Mouse (Mus musculus): ENCODE results near the gene 2310034C09Rik. TPM values are rescaled to one million over a fixed set of nuclear protein-coding genes. Genes with fewer than 3 reads are reported as not detected.
"Not testable (repeated sequence)": the region's sequence is repeated elsewhere in the genome, so short reads cannot be mapped to it uniquely, and the experiment has no call there.

The 2310034C09Rik gene
- polyA plus RNA-seq (2012; fragmentation: generic; extraction: Trizol): not detected
- long read RNA-seq, experiment 1: 0 reads
- long read RNA-seq, experiment 2: 0 reads

DNA sequence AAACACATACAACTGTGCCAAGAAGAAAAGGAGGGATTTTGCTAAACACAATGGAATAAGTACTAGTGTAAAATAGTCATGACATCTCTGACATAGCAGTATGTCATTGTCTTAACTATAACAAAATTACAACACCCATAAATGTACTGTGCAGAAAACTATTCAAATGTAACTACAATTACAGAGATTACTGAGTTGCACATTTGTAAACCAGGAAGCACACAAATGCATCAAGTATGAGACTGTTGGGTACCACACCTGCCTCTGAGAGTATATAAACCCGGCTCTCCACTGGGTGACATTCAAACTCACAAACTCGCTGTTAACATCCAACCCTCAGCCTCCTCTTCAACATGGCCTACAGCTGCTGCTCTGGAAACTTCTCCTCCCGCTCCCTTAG is at the start of gene 2310034C09Rik:
2310034C09Rik (plus strand) TSS at position 301 of the 400 bp plus-strand sequence.
- not testable (repeated sequence) for H3K4me3 ChIP-seq (ENCODE audit: insufficient read depth, poor library complexity, severe bottlenecking); H3K79me2 ChIP-seq (ENCODE audit: control insufficient read depth, insufficient read depth); H3K27me3 ChIP-seq (ENCODE audit: control insufficient read depth, insufficient read depth, insufficient read length); H3K79me3 ChIP-seq (ENCODE audit: low read depth); H3ac ChIP-seq (ENCODE audit: control insufficient read depth, insufficient read length, low read depth); H3K36me3 ChIP-seq (ENCODE audit: control insufficient read depth, insufficient read depth)

- Histone ChIP-seq H3K36me3 (ENCODE audit: control insufficient read depth, insufficient read depth) (no peaks in the 10 kb centered on the region), H3K79me2 (ENCODE audit: control insufficient read depth, insufficient read depth) (no peaks in the 10 kb centered on the region), H3K4me3 (ENCODE audit: insufficient read depth, poor library complexity, severe bottlenecking) (no peak overlapping the region), H3ac (ENCODE audit: control insufficient read depth, insufficient read length, low read depth) (no peak overlapping the region), H3K79me3 (ENCODE audit: low read depth) (no peaks in the 10 kb centered on the region), H3K27me3 (ENCODE audit: control insufficient read depth, insufficient read depth, insufficient read length) (no peaks in the 10 kb centered on the region)
- TF ChIP-seq CTCF (IDR thresholded peaks at IDR 0.05; ENCODE audit: control insufficient read depth, insufficient read depth, insufficient read length): no peak
Measured at GRCm38 (mm10) chr16:88710757-88711156, 47.9 kb upstream of the 2310034C09Rik start.

DNA sequence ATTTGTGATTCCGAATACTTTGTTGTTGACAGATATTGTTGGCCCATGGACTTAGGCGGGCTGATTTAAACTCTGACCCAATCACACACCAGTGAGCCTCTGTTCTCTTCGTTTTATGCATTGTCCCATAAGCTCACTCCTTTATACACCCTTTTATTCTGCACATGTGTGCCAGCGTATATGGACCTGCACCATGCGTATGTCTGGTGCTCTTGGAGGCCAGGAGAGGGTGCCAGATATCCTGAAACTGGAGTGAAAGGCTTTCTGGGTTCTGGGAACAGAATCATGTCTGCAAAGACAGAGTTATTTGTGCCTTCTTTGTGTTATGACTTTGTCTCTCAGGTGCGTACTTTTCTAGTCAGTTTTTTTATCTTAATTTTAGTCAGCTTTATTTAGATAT is 47.4 kb upstream of the 2310034C09Rik start:
- Histone ChIP-seq H3ac (ENCODE audit: control insufficient read depth, insufficient read length, low read depth) (no peak overlapping the region), H3K4me3 (ENCODE audit: insufficient read depth, poor library complexity, severe bottlenecking) (no peak overlapping the region), H3K79me3 (ENCODE audit: low read depth) (no peaks in the 10 kb centered on the region), H3K79me2 (ENCODE audit: control insufficient read depth, insufficient read depth) (no peaks in the 10 kb centered on the region), H3K27me3 (ENCODE audit: control insufficient read depth, insufficient read depth, insufficient read length) (no peaks in the 10 kb centered on the region), H3K36me3 (ENCODE audit: control insufficient read depth, insufficient read depth) (no peaks in the 10 kb centered on the region)
- TF ChIP-seq USF1 (IDR thresholded peaks at IDR 0.05; ENCODE audit: low read depth) (no peak), MYOG (IDR thresholded peaks at IDR 0.05; ENCODE audit: control insufficient read depth, extremely low read depth, insufficient read length) (no peak), CTCF (IDR thresholded peaks at IDR 0.05; ENCODE audit: control insufficient read depth, insufficient read depth, insufficient read length) (no peak), CEBPB (IDR thresholded peaks at IDR 0.05; ENCODE audit: low read depth) (no peak), MAX (IDR thresholded peaks at IDR 0.05) (no peak)

DNA sequence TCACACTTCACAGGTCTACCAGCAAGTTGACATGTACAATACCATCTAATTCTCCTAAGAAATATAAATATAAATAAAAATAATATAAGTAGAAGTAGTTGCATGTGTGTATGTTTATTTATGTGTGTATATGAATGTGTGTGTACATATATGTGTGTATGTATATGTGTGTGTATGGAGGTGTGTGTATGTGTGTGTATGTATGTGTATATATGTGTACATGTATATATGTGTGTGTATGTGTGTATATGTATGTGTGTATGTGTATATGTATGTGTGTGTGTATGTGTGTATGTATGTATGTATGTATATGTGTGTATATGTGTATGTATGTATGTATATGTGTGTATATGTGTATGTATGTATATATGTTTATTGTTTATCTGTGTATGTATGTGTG is 42.1 kb upstream of the 2310034C09Rik start:
- TF ChIP-seq FOSL1 (IDR thresholded peaks at IDR 0.05; ENCODE audit: insufficient read depth, low read length, poor library complexity, severe bottlenecking): no peak
- no peak for TF ChIP-seq MYOD1 (IDR thresholded peaks at IDR 0.05; ENCODE audit: control insufficient read depth, insufficient read length, low read depth)
- no peak for TF ChIP-seq MYOG (IDR thresholded peaks at IDR 0.05; ENCODE audit: control insufficient read depth, extremely low read depth, insufficient read length)
- no peak for TF ChIP-seq MAX (IDR thresholded peaks at IDR 0.05)
- TF ChIP-seq CEBPB (IDR thresholded peaks at IDR 0.05; ENCODE audit: low read depth): no peak
- no peak for TF ChIP-seq USF1 (IDR thresholded peaks at IDR 0.05; ENCODE audit: low read depth)
- no peak for TF ChIP-seq CTCF (IDR thresholded peaks at IDR 0.05; ENCODE audit: control insufficient read depth, insufficient read depth, insufficient read length)
- H3K79me3 ChIP-seq (ENCODE audit: low read depth): no peaks in the 10 kb centered on the region
- H3K27me3 ChIP-seq (ENCODE audit: control insufficient read depth, insufficient read depth, insufficient read length): no peaks in the 10 kb centered on the region
- no peak overlapping the region for H3K4me3 ChIP-seq (ENCODE audit: insufficient read depth, poor library complexity, severe bottlenecking)
- no peaks in the 10 kb centered on the region for H3K79me2 ChIP-seq (ENCODE audit: control insufficient read depth, insufficient read depth)
- H3K36me3 ChIP-seq (ENCODE audit: control insufficient read depth, insufficient read depth): no peaks in the 10 kb centered on the region
- H3ac ChIP-seq (ENCODE audit: control insufficient read depth, insufficient read length, low read depth): no peak overlapping the region

DNA sequence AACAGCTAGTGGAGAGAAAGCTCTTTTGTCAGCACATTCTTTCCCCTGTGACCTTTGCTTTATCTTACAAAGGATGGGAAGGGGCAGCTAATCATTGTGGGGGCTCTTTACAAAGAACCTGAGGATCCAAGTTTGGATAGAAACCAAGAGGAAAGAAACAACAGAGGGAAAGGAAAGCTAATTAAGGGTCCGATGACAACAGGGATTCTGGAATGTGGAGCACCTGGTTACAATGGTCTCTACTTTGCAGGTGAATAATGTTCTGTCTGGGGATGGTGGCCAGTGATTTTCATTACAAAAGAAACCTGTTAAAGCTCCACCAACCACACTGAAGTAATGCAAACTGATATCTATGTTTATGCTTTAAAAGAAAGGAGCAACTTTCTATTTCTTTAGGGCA is 38.6 kb upstream of the 2310034C09Rik start:
- Histone ChIP-seq H3K27me3 (ENCODE audit: control insufficient read depth, insufficient read depth, insufficient read length) (no peaks in the 10 kb centered on the region), H3K79me3 (ENCODE audit: low read depth) (no peaks in the 10 kb centered on the region), H3ac (ENCODE audit: control insufficient read depth, insufficient read length, low read depth) (no peak overlapping the region), H3K79me2 (ENCODE audit: control insufficient read depth, insufficient read depth) (no peaks in the 10 kb centered on the region), H3K4me3 (ENCODE audit: insufficient read depth, poor library complexity, severe bottlenecking) (no peak overlapping the region), H3K36me3 (ENCODE audit: control insufficient read depth, insufficient read depth) (no peaks in the 10 kb centered on the region)
- TF ChIP-seq CTCF (IDR thresholded peaks at IDR 0.05; ENCODE audit: control insufficient read depth, insufficient read depth, insufficient read length) (no peak), MYOG (IDR thresholded peaks at IDR 0.05; ENCODE audit: control insufficient read depth, extremely low read depth, insufficient read length) (no peak), MAX (IDR thresholded peaks at IDR 0.05) (no peak), FOSL1 (IDR thresholded peaks at IDR 0.05; ENCODE audit: insufficient read depth, low read length, poor library complexity, severe bottlenecking) (no peak), USF1 (IDR thresholded peaks at IDR 0.05; ENCODE audit: low read depth) (no peak), MYOD1 (IDR thresholded peaks at IDR 0.05; ENCODE audit: control insufficient read depth, insufficient read length, low read depth) (no peak), CEBPB (IDR thresholded peaks at IDR 0.05; ENCODE audit: low read depth) (no peak)

- Histone ChIP-seq H3K4me3 (ENCODE audit: insufficient read depth, poor library complexity, severe bottlenecking) (no peak within 1 kb of the TSS), H3K27me3 (ENCODE audit: control insufficient read depth, insufficient read depth, insufficient read length) (no peaks in the 10 kb centered on the region)
- TF ChIP-seq FOSL1 (IDR thresholded peaks at IDR 0.05; ENCODE audit: insufficient read depth, low read length, poor library complexity, severe bottlenecking): no peak
- no peak for TF ChIP-seq CTCF (IDR thresholded peaks at IDR 0.05; ENCODE audit: control insufficient read depth, insufficient read depth, insufficient read length)
- TF ChIP-seq MAX (IDR thresholded peaks at IDR 0.05): no peak
- TF ChIP-seq USF1 (IDR thresholded peaks at IDR 0.05; ENCODE audit: low read depth): no peak
- no peak for TF ChIP-seq CEBPB (IDR thresholded peaks at IDR 0.05; ENCODE audit: low read depth)
- no peak for TF ChIP-seq MYOG (IDR thresholded peaks at IDR 0.05; ENCODE audit: control insufficient read depth, extremely low read depth, insufficient read length)
- TF ChIP-seq MYOD1 (IDR thresholded peaks at IDR 0.05; ENCODE audit: control insufficient read depth, insufficient read length, low read depth): no peak
Measured at GRCm38 (mm10) chr16:88728812-88729275, 29.8 kb upstream of the 2310034C09Rik start, which contains the start of gene Krtap13-1. Krtap13-1 (plus strand) TSS chr16:88728862.

More at GRCm38 (mm10) chr16:88728812-88729275, 29.8 kb upstream of the 2310034C09Rik start, which contains the start of gene Krtap13-1:
- H3ac ChIP-seq (ENCODE audit: control insufficient read depth, insufficient read length, low read depth): no peak within 1 kb of the TSS
- no peaks in the 10 kb centered on the region for H3K36me3 ChIP-seq (ENCODE audit: control insufficient read depth, insufficient read depth)
- H3K79me3 ChIP-seq (ENCODE audit: low read depth): no peaks in the 10 kb centered on the region
- H3K79me2 ChIP-seq (ENCODE audit: control insufficient read depth, insufficient read depth): no peaks in the 10 kb centered on the region
